Mouse (Mus musculus) bone marrow macrophage, adult 2 months (primary cell): Measurements from ENCODE around the gene Atp4b.

Source experiments
- CTCF ChIP-seq: IDR thresholded peaks from 2 replicates; pipeline ENCODE4 v1.5.1; 2012; ENCODE audit warnings: low read depth, mild to moderate bottlenecking, low read length, moderate library complexity
- POLR2A ChIP-seq: IDR thresholded peaks from 2 replicates; pipeline ENCODE4 v1.6.1; 2012; ENCODE audit warnings: mild to moderate bottlenecking, low read depth, low read length, borderline replicate concordance

GRCm38 (mm10) chr8:13338901-13339645, 57.6 kb downstream of the Atp4b start:
- TF ChIP-seq POLR2A (no peak), CTCF (no peak)
